ENCODE assay signal across 25 mouse cellular contexts in genomic region chr5:134169231-134169630, GRCm38 (mm10). TPM values are rescaled to one million over a fixed set of nuclear protein-coding genes. Genes with fewer than 3 reads are reported as not detected.
DNase-seq lines count a peak whose midpoint lies in the region; ATAC-seq and TF ChIP-seq lines count a peak whose summit lies in the region.
"Had no signal": no experiment of that assay in that cellular context is flagged by ENCODE, and none has a peak within 500 bp of the region (broad histone marks: within the 10 kb centered on the region; RNA-seq: fewer than 3 reads in every experiment).

No protein-coding gene starts in this region.

- no peak overlapping the region for H3K9ac ChIP-seq in kidney, embryonic 16.5 days (replicated peaks; ENCODE audit: low read length)
- H3K9ac ChIP-seq in ES-E14 (ENCODE audit: insufficient read depth, low read depth, low read length, poor library complexity, severe bottlenecking): peak overlapping the region; percentile 4
- H3K9ac ChIP-seq: embryonic facial prominence, embryonic 13.5 days; forebrain, embryonic 12.5 days; forebrain, embryonic 15.5 days; heart, embryonic 12.5 days; heart, embryonic 15.5 days; hindbrain, embryonic 15.5 days had no signal

- H3K27me3 ChIP-seq in kidney, embryonic 16.5 days (ENCODE audit: insufficient read depth, low read length): no peaks in the 10 kb centered on the region
- H3K27me3 ChIP-seq: embryonic facial prominence, embryonic 13.5 days; forebrain, embryonic 12.5 days; forebrain, embryonic 15.5 days; heart, embryonic 12.5 days; heart, embryonic 15.5 days; hindbrain, embryonic 15.5 days had no signal

- no peak for TF ChIP-seq CTCF in layer of hippocampus, adult 2 months (conservative IDR thresholded peaks at IDR 0.05)

- peaks cover 11% of the 10 kb centered on the region for H3K4me1 ChIP-seq in kidney, embryonic 16.5 days (ENCODE audit: insufficient read depth, low read length)
- peaks cover 0 to 16% of the 10 kb centered on the region in 2 experiments; a peak in 1 of 4 replicates for H3K4me1 ChIP-seq in ES-E14 (ENCODE audit: control insufficient read depth in 2 of 2, insufficient read depth in 2 of 2, low read length in 2 of 2, poor library complexity in 1 of 2)
- H3K4me1 ChIP-seq: embryonic facial prominence, embryonic 10.5 days; hindbrain, embryonic 15.5 days had no signal

- H3K4me3 ChIP-seq in kidney, embryonic 16.5 days (ENCODE audit: low read length): no peak overlapping the region
- no peak overlapping the region for H3K4me3 ChIP-seq in ES-E14 (ENCODE audit: insufficient read depth in 1 of 2, low read depth in 1 of 2, low read length in 2 of 2, poor library complexity in 1 of 2, severe bottlenecking in 1 of 2)
- no peak overlapping the region for H3K4me3 ChIP-seq in layer of hippocampus, adult 2 months
- H3K4me3 ChIP-seq: embryonic facial prominence, embryonic 10.5 days; embryonic facial prominence, embryonic 13.5 days; erythroblast, embryonic 14.5 days; forebrain, embryonic 12.5 days; forebrain, embryonic 15.5 days; heart, embryonic 12.5 days; heart, embryonic 15.5 days; hindbrain, embryonic 15.5 days had no signal

- no peak for ATAC-seq in kidney, embryonic 16.5 days (ENCODE audit: low FRiP score, low TSS enrichment)
- ATAC-seq: forebrain, embryonic 15.5 days had no signal

- H3K27ac ChIP-seq in kidney, embryonic 16.5 days (ENCODE audit: low read length): peak overlapping the region; percentile 47; the same call in 1 of the 2 replicates
- H3K27ac ChIP-seq in ES-E14 (ENCODE audit: insufficient read depth, low read depth, low read length, poor library complexity, severe bottlenecking): no peak overlapping the region
- H3K27ac ChIP-seq in layer of hippocampus, adult 2 months: no peak overlapping the region
- H3K27ac ChIP-seq: embryonic facial prominence, embryonic 10.5 days; embryonic facial prominence, embryonic 13.5 days; forebrain, embryonic 12.5 days; forebrain, embryonic 15.5 days; heart, embryonic 15.5 days; hindbrain, embryonic 15.5 days had no signal

- no peak overlapping the region for H3K4me2 ChIP-seq in kidney, embryonic 16.5 days (replicated peaks; ENCODE audit: low read depth, low read length)
- H3K4me2 ChIP-seq: embryonic facial prominence, embryonic 13.5 days; forebrain, embryonic 12.5 days; forebrain, embryonic 15.5 days; heart, embryonic 12.5 days; heart, embryonic 15.5 days; hindbrain, embryonic 15.5 days had no signal

- H3K36me3 ChIP-seq in kidney, embryonic 16.5 days (ENCODE audit: insufficient read depth, low read length): peaks cover 10% of the 10 kb centered on the region
- H3K36me3 ChIP-seq in ES-E14 (ENCODE audit: control insufficient read depth, insufficient read depth, low read length, poor library complexity, severe bottlenecking): peaks cover 36% of the 10 kb centered on the region
- H3K36me3 ChIP-seq: forebrain, embryonic 15.5 days had no signal

- WGBS in kidney, embryonic 16.5 days: 87% methylated on average over 10 of the region's 10 CpGs

- no peaks in the 10 kb centered on the region for H3K9me3 ChIP-seq in kidney, embryonic 16.5 days (ENCODE audit: low read length)
- no peaks in the 10 kb centered on the region for H3K9me3 ChIP-seq in ES-E14 (ENCODE audit: control insufficient read depth, insufficient read depth, low read depth, low read length)
- H3K9me3 ChIP-seq: embryonic facial prominence, embryonic 10.5 days; embryonic facial prominence, embryonic 13.5 days; forebrain, embryonic 12.5 days; forebrain, embryonic 15.5 days; heart, embryonic 12.5 days; heart, embryonic 15.5 days; hindbrain, embryonic 15.5 days had no signal

- DNase-seq in kidney, adult 18-20 months: no peak
- peak; percentile 16 for DNase-seq in urinary bladder, postnatal 14 days (ENCODE audit: low spot score)
- no peak for DNase-seq in urinary bladder, postnatal 10 days (ENCODE audit: low spot score)
- no peak for DNase-seq in ES-E14 (ENCODE audit: low read depth, low spot score)
- DNase-seq in layer of hippocampus, adult 2 months (ENCODE audit: low spot score in 2 of 2): no peak
- DNase-seq: adrenal gland, adult 2 months; adrenal gland, postnatal 14 days; cerebellum, adult 11 months; cerebellum, adult 2 months; cerebellum, adult 9-11 months; cerebellum, postnatal 25 days; embryo, embryonic 11 days; gastrocnemius, postnatal 25 days; heart, adult 18-20 months; heart, postnatal 10 days; heart, postnatal 4 days had no signal

- in situ Hi-C loops in ES-E14 (cut with MboI; ENCODE audit: low sequenced_read_pairs in 2 of 2, unreplicated experiment in 2 of 2): no loop called here

TF ChIP-seq in ES-E14, 5 proteins besides CTCF, POLR2A, EP300 and RAD21:
- TF ChIP-seq MAFK (IDR thresholded peaks at IDR 0.05; ENCODE audit: insufficient read depth, low read depth, low read length) (no peak), HCFC1 (IDR thresholded peaks at IDR 0.05; ENCODE audit: borderline replicate concordance, insufficient read depth, low read length) (no peak), CHD2 (IDR thresholded peaks at IDR 0.05; ENCODE audit: low read depth, low read length) (no peak), ZNF384 (IDR thresholded peaks at IDR 0.05; ENCODE audit: low read depth, low read length) (no peak), ZC3H11A (IDR thresholded peaks at IDR 0.05; ENCODE audit: borderline replicate concordance, low read depth, low read length) (no peak)
TF ChIP-seq in ES-E14: peak in this region for 0.

RNA-seq across cellular contexts. Expression of gene Rcc1l, which starts 7.3 kb away (rescaled TPM):
- polyA plus RNA-seq in kidney, embryonic 16.5 days (2015; fragmentation: Nextera tagmentation; extraction: Ambion mirVana): 34.9 and 36.3 TPM in 2 replicates
- total RNA-seq in ES-E14 (2012; rRNA removed): 26.0 and 30.9 TPM in 2 replicates
- total RNA-seq in layer of hippocampus, adult 2 months (2021): 10 to 100 TPM; 15.9 to 16.4 TPM

RNA-seq across cellular contexts. Expression of gene Gtf2ird2, which starts 14.6 kb away (rescaled TPM):
- polyA plus RNA-seq in kidney, embryonic 16.5 days (2015; fragmentation: Nextera tagmentation; extraction: Ambion mirVana): 10.4 and 11.0 TPM in 2 replicates
- total RNA-seq in ES-E14 (2012; rRNA removed): 2.2 and 2.3 TPM in 2 replicates
- total RNA-seq in layer of hippocampus, adult 2 months (2021): 10 to 100 TPM; 15.4 to 17.6 TPM
